Mouse (Mus musculus) large intestine, adult 2 months (tissue): ENCODE results near the gene P2rx3. TPM values are rescaled to one million over a fixed set of nuclear protein-coding genes. Genes with fewer than 3 reads are reported as not detected.

Experiments used
- DNase-seq: peaks from one replicate; pipeline ENCODE4 v3.0.0-alpha.2; 2012; ENCODE audit warnings: low read depth, low spot score
- WGBS: fragments of 180-500 bp; shearing (Covaris S2); methylation state at CpG from one replicate; pipeline ENCODE4 v1.1.7; 2018; 5-methylcytosine and 5-hydroxymethylcytosine counted together
- polyA plus RNA-seq: library from polyadenylated mRNA; depleted of rRNA; stranded (reverse); fragments of >200 nt; gene quantifications from 2 replicates; pipeline ENCODE4 v1.2.3, GENCODE M21; 2012

P2rx3 gene
- polyA plus RNA-seq, 1 experiment: 0.24 TPM

GRCm38 (mm10) chr2:85047081-85047480, 9.8 kb upstream of the P2rx3 start:
- 41% methylated on average over 10 of the region's 10 CpGs for WGBS
- no peak for DNase-seq

GRCm38 (mm10) chr2:85046222-85046621, 9.0 kb upstream of the P2rx3 start:
- 82% methylated on average over 8 of the region's 8 CpGs for WGBS

GRCm38 (mm10) chr2:85043623-85044022, 6.4 kb upstream of the P2rx3 start:
- 87% methylated on average over 7 of the region's 7 CpGs for WGBS
- DNase-seq: no peak

More at GRCm38 (mm10) chr2:85046222-85046621, 9.0 kb upstream of the P2rx3 start:
- DNase-seq: no peak

GRCm38 (mm10) chr2:85038336-85038735, 1.1 kb upstream of the P2rx3 start:
- WGBS: 80% methylated on average over 13 of the region's 13 CpGs
- DNase-seq: no peak

- WGBS: 8% methylated on average over 11 of the region's 11 CpGs
- DNase-seq: no peak
These were observed 685 bp downstream of the P2rx3 start for GRCm38 (mm10) chr2:85036507-85037046.

- DNase-seq: no peak
- 77% methylated on average over 7 of the region's 7 CpGs for WGBS
These were observed 3.1 kb downstream of the P2rx3 start for GRCm38 (mm10) chr2:85034169-85034568.

GRCm38 (mm10) chr2:85033121-85033520, 4.1 kb downstream of the P2rx3 start:
- DNase-seq: no peak
- WGBS: 92% methylated on average over 2 of the region's 2 CpGs

GRCm38 (mm10) chr2:85030989-85031388, 6.3 kb downstream of the P2rx3 start:
- no peak for DNase-seq
- WGBS: 33% methylated on average over 6 of the region's 6 CpGs

- no peak for DNase-seq
- WGBS: 15% methylated on average over 6 of the region's 6 CpGs
These were observed 7.4 kb downstream of the P2rx3 start for GRCm38 (mm10) chr2:85029897-85030296.

GRCm38 (mm10) chr2:85027281-85027680, 10.0 kb downstream of the P2rx3 start:
- WGBS: 69% methylated on average over 5 of the region's 5 CpGs
- DNase-seq: no peak

- 83% methylated on average over 3 of the region's 3 CpGs for WGBS
- no peak for DNase-seq
These were observed 11.1 kb downstream of the P2rx3 start for GRCm38 (mm10) chr2:85026178-85026577.

GRCm38 (mm10) chr2:85022043-85022442, 15.2 kb downstream of the P2rx3 start:
- DNase-seq: no peak
- WGBS: 29% methylated on average over 4 of the region's 4 CpGs

- no peak for DNase-seq
- 43% methylated on average over 3 of the region's 3 CpGs for WGBS
These were observed 22.7 kb downstream of the P2rx3 start for GRCm38 (mm10) chr2:85014588-85014982.

- WGBS: 70% methylated on average over 5 of the region's 5 CpGs
- no peak for DNase-seq
These were observed 23.3 kb downstream of the P2rx3 start for GRCm38 (mm10) chr2:85013826-85014587.

GRCm38 (mm10) chr2:85012679-85013078, 24.6 kb downstream of the P2rx3 start:
- WGBS: 88% methylated on average over 14 of the region's 14 CpGs

GRCm38 (mm10) chr2:85011906-85012604, 25.2 kb downstream of the P2rx3 start:
- DNase-seq: no peak
- WGBS: 27% methylated on average over 9 of the region's 9 CpGs

More at GRCm38 (mm10) chr2:85012679-85013078, 24.6 kb downstream of the P2rx3 start:
- no peak for DNase-seq

- WGBS: 31% methylated on average over 2 of the region's 2 CpGs
- DNase-seq: no peak
These were observed 28.1 kb downstream of the P2rx3 start for GRCm38 (mm10) chr2:85009212-85009611.

- 22% methylated on average over 4 of the region's 4 CpGs for WGBS
These were observed 29.5 kb downstream of the P2rx3 start for GRCm38 (mm10) chr2:85007729-85008128.

GRCm38 (mm10) chr2:85006600-85006999, 30.7 kb downstream of the P2rx3 start:
- WGBS: 85% methylated on average over 7 of the region's 7 CpGs
- DNase-seq: no peak

More at GRCm38 (mm10) chr2:85007729-85008128, 29.5 kb downstream of the P2rx3 start:
- no peak for DNase-seq

- DNase-seq: no peak
- 81% methylated on average over 4 of the region's 4 CpGs for WGBS
These were observed 32.9 kb downstream of the P2rx3 start for GRCm38 (mm10) chr2:85004341-85004740.

GRCm38 (mm10) chr2:85002575-85002974, 34.7 kb downstream of the P2rx3 start:
- DNase-seq: no peak
- 74% methylated on average over 8 of the region's 8 CpGs for WGBS
